Mouse (Mus musculus): ENCODE data around the gene Zdhhc6.

GRCm38 (mm10) chr19:55268150-55268549, 47.7 kb downstream of the Zdhhc6 start:
- TF ChIP-seq CTCF (conservative IDR thresholded peaks at IDR 0.05; ENCODE audit: insufficient read depth, insufficient read length, low read depth, low read length), result no peak
- TF ChIP-seq POLR2A (IDR thresholded peaks at IDR 0.05; ENCODE audit: low read depth, low read length), result no peak

Measured in kidney, adult 2 months (tissue).